Comparison of ENCODE assay signal across 13 mouse cellular contexts in genomic region chr17:43719401-43719800, GRCm38 (mm10). TPM values are rescaled to one million over a fixed set of nuclear protein-coding genes. Genes with fewer than 3 reads are reported as not detected.
DNase-seq lines count a peak whose midpoint lies in the region; ATAC-seq and TF ChIP-seq lines count a peak whose summit lies in the region.
"Had no signal": no experiment of that assay in that cellular context is flagged by ENCODE, and none has a peak within 500 bp of the region (broad histone marks: within the 10 kb centered on the region; RNA-seq: fewer than 3 reads in every experiment).

No protein-coding gene starts in this region.

- ATAC-seq in heart, embryonic 13.5 days (ENCODE audit: extremely low read depth, insufficient number of reproducible peaks, low FRiP score, low TSS enrichment): no peak
- ATAC-seq in lung, embryonic 16.5 days (ENCODE audit: low read depth): peak; percentile 41
- ATAC-seq: hindbrain, embryonic 16.5 days had no signal

- peaks cover 7% of the 10 kb centered on the region for H3K36me3 ChIP-seq in heart, embryonic 13.5 days
- H3K36me3 ChIP-seq in lung, embryonic 16.5 days (ENCODE audit: control insufficient read depth, insufficient read depth, low read length): no peaks in the 10 kb centered on the region; the same call in 1 of the 2 replicates
- H3K36me3 ChIP-seq in kidney, adult 2 months (ENCODE audit: control insufficient read depth, insufficient read depth, low read length): no peaks in the 10 kb centered on the region
- H3K36me3 ChIP-seq: embryonic facial prominence, embryonic 15.5 days had no signal

- no peak overlapping the region for H3K9ac ChIP-seq in heart, embryonic 13.5 days
- H3K9ac ChIP-seq in lung, embryonic 16.5 days (ENCODE audit: low read length): no peak overlapping the region
- H3K9ac ChIP-seq: embryonic facial prominence, embryonic 15.5 days; lung, embryonic 15.5 days had no signal

- no peak for TF ChIP-seq POLR2A in kidney, adult 2 months (IDR thresholded peaks at IDR 0.05; ENCODE audit: low read depth, low read length)

- no peak overlapping the region for H3K4me2 ChIP-seq in heart, embryonic 13.5 days
- H3K4me2 ChIP-seq in lung, embryonic 16.5 days (ENCODE audit: low read depth, low read length): no peak overlapping the region
- H3K4me2 ChIP-seq: embryonic facial prominence, embryonic 15.5 days; lung, embryonic 15.5 days had no signal

- H3K27ac ChIP-seq in heart, embryonic 13.5 days (replicated peaks): peak overlapping the region; percentile 12; the same call in 1 of the 2 replicates
- H3K27ac ChIP-seq in lung, embryonic 16.5 days (ENCODE audit: low read length): no peak overlapping the region
- peak overlapping the region; percentile 70 for H3K27ac ChIP-seq in kidney, adult 2 months (ENCODE audit: insufficient read depth, low read depth, low read length)
- H3K27ac ChIP-seq: embryonic facial prominence, embryonic 15.5 days; lung, embryonic 15.5 days had no signal

- intact Hi-C loops in heart, postnatal 36 days (cut with DNase I): no loop called here

- no peak for TF ChIP-seq CTCF in kidney, adult 2 months (conservative IDR thresholded peaks at IDR 0.05; ENCODE audit: insufficient read depth, insufficient read length, low read depth, low read length)

- H3K4me1 ChIP-seq in heart, embryonic 13.5 days: peaks cover 25% of the 10 kb centered on the region
- H3K4me1 ChIP-seq in lung, embryonic 16.5 days (replicated peaks; ENCODE audit: control insufficient read depth, insufficient read depth, low read length): peaks cover 7% of the 10 kb centered on the region; the same call in 1 of the 2 replicates
- peaks cover 4% of the 10 kb centered on the region; the same call in 1 of the 2 replicates for H3K4me1 ChIP-seq in kidney, adult 2 months (ENCODE audit: control insufficient read depth, insufficient read depth, low read length)

- H3K9me3 ChIP-seq in heart, embryonic 13.5 days: peaks cover 6% of the 10 kb centered on the region; the same call in 1 of the 2 replicates
- no peaks in the 10 kb centered on the region for H3K9me3 ChIP-seq in lung, embryonic 16.5 days (ENCODE audit: control insufficient read depth, low read length)
- H3K9me3 ChIP-seq: embryonic facial prominence, embryonic 15.5 days; lung, embryonic 15.5 days had no signal

- H3K27me3 ChIP-seq in heart, embryonic 13.5 days (replicated peaks): no peaks in the 10 kb centered on the region
- H3K27me3 ChIP-seq in lung, embryonic 16.5 days (ENCODE audit: control insufficient read depth, insufficient read depth, low read depth, low read length): no peaks in the 10 kb centered on the region
- H3K27me3 ChIP-seq in kidney, adult 2 months (replicated peaks; ENCODE audit: control insufficient read depth, insufficient read depth, low read length): no peaks in the 10 kb centered on the region
- H3K27me3 ChIP-seq: CH12.LX; embryonic facial prominence, embryonic 15.5 days; lung, embryonic 15.5 days had no signal

- no peak for DNase-seq in heart, postnatal 36 days
- no peak for DNase-seq in lung, postnatal 25 days (ENCODE audit: low spot score)
- peak; percentile 60 for DNase-seq in kidney, adult 2 months
- peak; percentile 29 to 32 for DNase-seq in kidney, postnatal 36 days
- no peak for DNase-seq in right cerebral cortex, postnatal 4 days
- no peak for DNase-seq in T-cell, adult 2 months (ENCODE audit: low spot score)
- DNase-seq: cerebellum, postnatal 10 days had no signal

- H3K4me3 ChIP-seq in heart, embryonic 13.5 days: no peak overlapping the region
- no peak overlapping the region for H3K4me3 ChIP-seq in lung, embryonic 16.5 days (ENCODE audit: low read length)
- H3K4me3 ChIP-seq in kidney, adult 2 months (ENCODE audit: insufficient read depth, low read depth, low read length): no peak overlapping the region
- H3K4me3 ChIP-seq: embryonic facial prominence, embryonic 15.5 days; lung, embryonic 15.5 days had no signal

- 72% methylated on average over 3 of the region's 3 CpGs for WGBS in heart, embryonic 13.5 days
- 60% methylated on average over 3 of the region's 3 CpGs for WGBS in lung, embryonic 16.5 days
- WGBS in kidney, adult 2 months: 49% methylated on average over 3 of the region's 3 CpGs

RNA-seq across cellular contexts. Expression of gene Cyp39a1, which starts 52.2 kb away (rescaled TPM):
- 38.6 and 45.9 TPM in 2 replicates for polyA plus RNA-seq in heart, embryonic 13.5 days (2015; fragmentation: Nextera tagmentation; extraction: Ambion mirVana)
- 1 to 10 TPM; 6.7 TPM for total RNA-seq in heart, postnatal 36 days (2021)
- polyA plus RNA-seq in lung, embryonic 16.5 days (2015; fragmentation: Nextera tagmentation; extraction: Ambion mirVana): 45.0 and 48.9 TPM in 2 replicates
- polyA plus RNA-seq in kidney, adult 2 months (2012; rRNA removed): 2.6 and 3.6 TPM in 2 replicates

RNA-seq across cellular contexts. Expression of gene Slc25a27, which starts 52.4 kb away (rescaled TPM):
- polyA plus RNA-seq in heart, embryonic 13.5 days (2015; fragmentation: Nextera tagmentation; extraction: Ambion mirVana): 13.9 and 15.5 TPM in 2 replicates
- 1 to 10 TPM; 3.0 to 3.4 TPM for total RNA-seq in heart, postnatal 36 days (2021)
- polyA plus RNA-seq in lung, embryonic 16.5 days (2015; fragmentation: Nextera tagmentation; extraction: Ambion mirVana): 19.0 and 23.9 TPM in 2 replicates
- 2.2 and 3.1 TPM in 2 replicates for polyA plus RNA-seq in kidney, adult 2 months (2012; rRNA removed)

Comparison
In these comparisons a context has a peak if more than half of its experiments do, and no peak if none do; other contexts are left out.
1. DNase-seq: peak in kidney, adult 2 months (single experiment) and kidney, postnatal 36 days (2 of 2); none in heart, postnatal 36 days (0 of 2), lung, postnatal 25 days (single experiment), right cerebral cortex, postnatal 4 days (single experiment) and T-cell, adult 2 months (single experiment).